Mouse (Mus musculus) cerebellum, adult 2 months (tissue): ENCODE data around the gene Picalm.

Experiments used
- CTCF ChIP-seq: fragments of 200-500 bp; IDR thresholded peaks from 2 replicates; pipeline ENCODE4 v1.5.1; 2011; ENCODE audit warnings: low read depth, mild to moderate bottlenecking, control low read depth, low read length, moderate library complexity, borderline replicate concordance; ENCODE audit not compliant: insufficient read depth
- POLR2A ChIP-seq: fragments of 200-500 bp; IDR thresholded peaks from 2 replicates; pipeline ENCODE4 v1.6.1; 2011; ENCODE audit warnings: low read length, control low read depth, borderline replicate concordance; ENCODE audit not compliant: insufficient read depth

- TF ChIP-seq CTCF (no peak), POLR2A (no peak)
Observed at GRCm38 (mm10) chr7:90086821-90087220, 43.2 kb upstream of the Picalm start.
